Mouse (Mus musculus) cortical plate, adult 2 months (tissue): ENCODE measurements around the gene Rhoj.
A peak's percentile ranks its signal among the peaks of the same experiment; 100 is the strongest.

Source experiments
- CTCF ChIP-seq: fragments of 200-500 bp; IDR thresholded peaks from 2 replicates; pipeline ENCODE4 v1.5.1; 2011; ENCODE audit warnings: mild to moderate bottlenecking, control low read depth, low read length; ENCODE audit not compliant: insufficient read depth; ENCODE audit errors: extremely low read depth
- POLR2A ChIP-seq: fragments of 200-500 bp; IDR thresholded peaks from 2 replicates; pipeline ENCODE4 v1.6.1; 2011; ENCODE audit warnings: mild to moderate bottlenecking, low read length, control low read depth; ENCODE audit not compliant: insufficient read depth; ENCODE audit errors: extremely low read depth

DNA sequence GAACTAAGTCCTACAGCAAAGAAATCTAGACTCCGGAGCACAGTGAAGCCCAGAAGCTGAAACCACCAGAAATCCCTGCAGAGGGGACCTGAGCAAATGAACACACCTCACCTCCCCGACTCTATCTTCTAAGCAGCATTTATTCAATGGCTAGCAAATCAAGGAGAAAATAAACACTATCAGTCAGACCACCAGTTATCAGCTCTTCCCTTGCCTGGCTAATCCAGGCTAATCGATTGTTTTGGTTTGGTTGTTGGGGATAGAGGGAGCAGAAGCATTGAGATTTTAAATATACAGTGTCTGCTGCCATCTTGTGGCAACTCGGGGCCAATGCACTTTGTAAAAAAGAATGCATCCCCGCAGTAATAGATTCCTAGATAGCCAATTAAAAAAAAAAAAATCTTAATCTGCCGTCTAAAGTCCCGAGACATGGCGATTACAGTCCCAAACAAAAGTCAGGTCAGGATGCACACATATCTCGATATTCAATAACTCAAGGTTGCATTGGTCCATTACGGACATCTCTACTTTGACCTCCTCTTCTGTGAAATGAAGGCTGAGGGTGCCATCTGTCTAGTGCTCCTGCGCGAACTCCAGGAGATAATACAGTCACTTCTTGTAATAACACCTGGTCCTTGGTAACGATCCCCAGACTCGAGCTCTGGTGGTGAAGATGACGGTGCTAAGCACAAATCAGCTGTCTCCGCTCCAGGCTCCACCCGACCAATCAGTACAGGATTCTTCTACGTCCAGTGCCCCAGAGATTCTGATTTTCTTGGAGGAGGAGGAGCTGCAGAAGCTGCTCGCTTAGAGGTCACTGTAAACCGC lies 81.4 kb downstream of the Rhoj start:
- TF ChIP-seq POLR2A (no peak), CTCF (peak; percentile 65; the same call in 1 of the 2 replicates)
